Mouse (Mus musculus) megakaryocyte, adult 5-6 weeks (primary cell): ENCODE data around the gene Bmp4. TPM values are rescaled to one million over a fixed set of nuclear protein-coding genes. Genes with fewer than 3 reads are reported as not detected.

Experiments used
- ATAC-seq: 2 replicates; pipeline ENCODE4 v1.8.0; 2016; ENCODE audit warnings: mild to moderate bottlenecking, inconsistent platforms; ENCODE audit not compliant: poor library complexity, severe bottlenecking
- total RNA-seq, 2 experiments: library from RNA; stranded (forward) in 1 of 2; stranded (reverse) in 1 of 2; fragments of 153-499, 151-499 nt in 1 of 2; fragments of 221-1000, 200-1000 nt in 1 of 2; gene quantifications; 2 replicates each; pipeline versions ENCODE4 v1.2.3 to v1.2.4; 2015 to 2017

Bmp4 gene
- total RNA-seq (2015) (0.74 TPM in 1 of 2 replicates, not detected in the other), total RNA-seq (2017) (not detected in 2 replicates)

GRCm38 (mm10) chr14:46390249-46390775, at the start of gene Bmp4:
Gene Bmp4, minus strand, starts transcription at chr14:46390669.
- ATAC-seq = no peak

GRCm38 (mm10) chr14:46439461-46440048, 49.1 kb upstream of the Bmp4 start:
- no peak for ATAC-seq

- ATAC-seq = no peak
These were observed 46.1 kb upstream of the Bmp4 start for GRCm38 (mm10) chr14:46436471-46437090.

- ATAC-seq = no peak
These were observed 39.8 kb upstream of the Bmp4 start for GRCm38 (mm10) chr14:46430231-46430630.

- ATAC-seq = no peak
These were observed 36.8 kb upstream of the Bmp4 start for GRCm38 (mm10) chr14:46427251-46427650.

- ATAC-seq = no peak
These were observed 31.4 kb upstream of the Bmp4 start for GRCm38 (mm10) chr14:46421823-46422222.

- no peak for ATAC-seq
These were observed 28.8 kb upstream of the Bmp4 start for GRCm38 (mm10) chr14:46419269-46419668.

GRCm38 (mm10) chr14:46418371-46419097, 28.1 kb upstream of the Bmp4 start:
- no peak for ATAC-seq

GRCm38 (mm10) chr14:46412497-46413000, 22.1 kb upstream of the Bmp4 start:
- ATAC-seq = no peak

- ATAC-seq = no peak
These were observed 20.2 kb upstream of the Bmp4 start for GRCm38 (mm10) chr14:46410557-46411120.

- ATAC-seq = no peak
These were observed 18.5 kb upstream of the Bmp4 start for GRCm38 (mm10) chr14:46409016-46409415.

GRCm38 (mm10) chr14:46408319-46408718, 17.9 kb upstream of the Bmp4 start:
- ATAC-seq = no peak

GRCm38 (mm10) chr14:46399925-46400324, 9.5 kb upstream of the Bmp4 start:
- no peak for ATAC-seq

- ATAC-seq = no peak
These were observed 7.7 kb upstream of the Bmp4 start for GRCm38 (mm10) chr14:46398091-46398695.

- ATAC-seq = no peak
These were observed 1.2 kb upstream of the Bmp4 start for GRCm38 (mm10) chr14:46391621-46392170.

GRCm38 (mm10) chr14:46389438-46390248, 826 bp downstream of the Bmp4 start:
- no peak for ATAC-seq

- no peak for ATAC-seq
These were observed 1.8 kb downstream of the Bmp4 start for GRCm38 (mm10) chr14:46388636-46389035.

GRCm38 (mm10) chr14:46387821-46388481, 2.5 kb downstream of the Bmp4 start:
- ATAC-seq = no peak

GRCm38 (mm10) chr14:46387357-46387671, 3.2 kb downstream of the Bmp4 start:
- ATAC-seq = no peak
